Mouse (Mus musculus) liver, embryonic 16.5 days (tissue): ENCODE measurements at regions not wholly inside any gene's neighbourhood (a gene's known extent, or its start where the extent isn't known, plus 50 kb on each side); places are given as distances from the start of the nearest gene placed in this dataset.

ENCODE experiments used
- ATAC-seq: fragments of 200-750 bp; cut with Nextera tagmentation; 2 replicates; pipeline ENCODE4 v1.8.0; 2017; ENCODE audit warnings: low read depth, mild to moderate bottlenecking, moderate number of reproducible peaks, moderate library complexity
- H3K27ac ChIP-seq: fragments of 300-500 bp; sonication (generic); 2 replicates; pipeline ENCODE4 v1.5.1; 2014; ENCODE audit warnings: mild to moderate bottlenecking, low read length
- H3K27me3 ChIP-seq: fragments of 300-500 bp; sonication (generic); 2 replicates; pipeline ENCODE4 v1.6.1; 2014; ENCODE audit warnings: low read depth, low read length, mixed read lengths; ENCODE audit not compliant: control insufficient read depth, insufficient read depth
- H3K36me3 ChIP-seq: fragments of 300-500 bp; sonication (generic); 2 replicates; pipeline ENCODE4 v1.6.1; 2014; ENCODE audit warnings: mild to moderate bottlenecking; ENCODE audit not compliant: control insufficient read depth, insufficient read depth
- H3K4me1 ChIP-seq: fragments of 300-500 bp; sonication (generic); 2 replicates; pipeline ENCODE4 v1.6.1; 2014; ENCODE audit warnings: low read depth, low read length, mixed read lengths; ENCODE audit not compliant: control insufficient read depth
- H3K4me2 ChIP-seq: fragments of 300-500 bp; sonication (generic); 2 replicates; pipeline ENCODE4 v1.6.1; 2014; ENCODE audit warnings: low read depth, low read length, mixed read lengths
- H3K4me3 ChIP-seq: fragments of 300-500 bp; sonication (generic); 2 replicates; pipeline ENCODE4 v1.5.1; 2014; ENCODE audit warnings: low read depth, mild to moderate bottlenecking, low read length
- H3K9ac ChIP-seq: fragments of 300-500 bp; sonication (generic); 2 replicates; pipeline ENCODE4 v1.6.1; 2014; ENCODE audit warnings: low read depth, low read length
- H3K9me3 ChIP-seq: fragments of 300-500 bp; sonication (generic); replicated peaks from 2 replicates; pipeline ENCODE4 v1.6.1; 2016; ENCODE audit warnings: low read length; ENCODE audit not compliant: control insufficient read depth
- WGBS: fragments of 180-500 bp; shearing (Covaris S2); extraction: QIAGEN DNeasy Blood & Tissue Kit; methylation state at CpG from one replicate; pipeline ENCODE4 v1.1.7; 2014; ENCODE audit not compliant: insufficient replicate concordance; 5-methylcytosine and 5-hydroxymethylcytosine counted together

DNA sequence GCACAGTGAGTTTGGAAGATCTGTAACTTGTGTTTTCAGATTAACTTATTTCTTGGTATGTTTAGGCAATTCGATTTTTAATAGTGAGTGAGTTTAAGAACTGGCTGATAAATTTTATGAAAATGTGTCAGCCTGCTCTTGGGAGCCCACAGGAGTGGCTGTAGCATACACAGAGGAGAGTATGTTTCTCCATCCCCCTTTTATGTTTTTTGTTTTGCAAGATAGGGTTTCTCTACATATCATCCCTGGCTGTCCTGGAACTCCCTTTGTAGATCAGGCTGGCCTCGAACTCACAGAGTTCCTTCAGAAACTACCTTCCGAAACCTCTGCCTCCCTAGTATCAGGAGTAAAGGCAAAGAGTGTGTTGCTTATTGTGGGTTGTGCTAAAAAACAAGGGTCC lies 124.2 kb upstream of the Cpm start:
- Histone ChIP-seq H3K27ac (no peak overlapping the region), H3K4me3 (no peak overlapping the region), H3K36me3 (no peaks in the 10 kb centered on the region), H3K4me2 (no peak overlapping the region), H3K27me3 (no peaks in the 10 kb centered on the region), H3K4me1 (no peaks in the 10 kb centered on the region), H3K9me3 (no peaks in the 10 kb centered on the region), H3K9ac (no peak overlapping the region)
- 63% methylated on average over 3 of the region's 3 CpGs for WGBS
- no peak for ATAC-seq

DNA sequence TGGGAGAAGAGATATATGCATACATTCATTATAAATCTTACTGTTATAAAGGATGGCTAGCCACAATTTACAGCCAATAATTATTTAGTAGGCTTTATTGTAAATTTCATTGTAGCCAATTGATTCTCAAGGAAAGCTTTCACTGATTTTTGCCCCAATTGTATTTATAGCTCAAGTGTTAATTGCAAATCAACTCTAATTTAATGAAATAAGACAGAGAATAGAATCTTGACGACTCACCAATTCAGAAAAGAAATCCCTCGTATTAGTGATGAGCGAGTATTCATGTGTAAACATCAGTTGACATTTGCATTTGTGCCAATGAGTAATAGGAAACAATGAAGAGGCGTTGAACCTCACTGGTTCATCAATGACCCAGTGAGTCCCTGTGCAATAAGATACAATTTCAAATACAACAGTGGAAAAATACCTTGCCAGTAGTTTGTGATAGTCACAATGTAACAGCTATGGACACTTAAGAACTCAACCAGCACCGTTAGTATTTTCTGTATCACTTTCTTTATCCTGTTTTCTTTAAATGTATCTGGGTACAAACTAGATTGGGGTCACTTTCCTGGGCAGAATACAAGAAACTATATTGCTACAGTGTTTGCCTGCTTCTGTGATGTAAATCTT lies 124.6 kb upstream of the Cpsf6 start:
- Histone ChIP-seq H3K4me3 (no peak overlapping the region), H3K4me1 (no peaks in the 10 kb centered on the region), H3K9ac (no peak overlapping the region), H3K27me3 (no peaks in the 10 kb centered on the region), H3K4me2 (no peak overlapping the region), H3K27ac (no peak overlapping the region), H3K36me3 (no peaks in the 10 kb centered on the region), H3K9me3 (no peaks in the 10 kb centered on the region)
- 59% methylated on average over 5 of the region's 5 CpGs for WGBS
- no peak for ATAC-seq

DNA sequence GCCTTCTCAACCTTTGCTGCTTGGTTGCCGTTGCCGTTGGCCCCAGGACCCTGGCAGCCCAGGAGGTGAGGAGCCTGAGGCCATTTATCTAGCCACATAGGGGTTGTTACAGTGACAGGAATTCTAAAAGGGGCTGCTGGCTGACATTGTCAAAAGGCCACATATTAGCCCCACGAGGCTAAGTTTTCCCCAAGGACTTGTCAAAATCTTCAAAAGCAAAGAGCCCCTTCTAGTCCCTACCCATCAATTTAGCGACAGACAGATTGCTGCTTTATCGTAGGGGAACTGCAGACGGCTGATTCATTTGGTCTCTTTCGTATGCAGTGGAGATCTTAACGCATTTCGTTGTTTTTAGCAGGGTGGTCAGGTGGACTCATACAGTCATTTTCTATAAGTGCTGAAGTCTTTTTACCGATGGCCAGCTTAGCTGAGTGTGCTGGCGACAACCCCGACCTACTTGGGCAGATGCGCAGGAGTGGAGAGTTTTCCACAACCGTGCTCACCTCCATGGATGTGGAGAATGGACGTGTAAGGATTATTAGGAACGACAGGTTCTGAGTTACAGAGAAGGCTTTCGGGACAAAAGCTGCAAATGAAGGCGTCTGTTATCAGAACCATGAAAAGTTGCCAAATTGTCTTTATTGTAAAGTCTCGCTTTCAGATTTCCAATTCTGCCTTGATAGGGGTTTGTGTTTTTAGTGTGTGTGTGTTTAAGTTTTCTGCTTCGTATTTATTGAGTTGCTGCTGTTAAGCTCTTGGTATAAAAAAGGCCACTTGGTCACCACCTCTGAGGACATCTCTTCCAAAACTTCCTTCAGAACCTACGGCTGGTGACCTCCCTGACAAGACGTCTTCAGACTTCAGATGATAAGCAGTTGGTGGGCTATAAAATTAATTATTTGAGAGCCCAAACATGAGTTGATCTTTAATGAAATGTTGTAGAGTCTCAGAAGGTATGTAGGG lies 123.7 kb upstream of the Cpsf6 start:
- Histone ChIP-seq H3K4me3 (no peak overlapping the region), H3K27me3 (no peaks in the 10 kb centered on the region), H3K4me2 (no peak overlapping the region), H3K9ac (no peak overlapping the region), H3K36me3 (no peaks in the 10 kb centered on the region), H3K9me3 (no peaks in the 10 kb centered on the region), H3K4me1 (no peaks in the 10 kb centered on the region), H3K27ac (no peak overlapping the region)
- no peak for ATAC-seq
- 69% methylated on average over 22 of the region's 22 CpGs for WGBS

DNA sequence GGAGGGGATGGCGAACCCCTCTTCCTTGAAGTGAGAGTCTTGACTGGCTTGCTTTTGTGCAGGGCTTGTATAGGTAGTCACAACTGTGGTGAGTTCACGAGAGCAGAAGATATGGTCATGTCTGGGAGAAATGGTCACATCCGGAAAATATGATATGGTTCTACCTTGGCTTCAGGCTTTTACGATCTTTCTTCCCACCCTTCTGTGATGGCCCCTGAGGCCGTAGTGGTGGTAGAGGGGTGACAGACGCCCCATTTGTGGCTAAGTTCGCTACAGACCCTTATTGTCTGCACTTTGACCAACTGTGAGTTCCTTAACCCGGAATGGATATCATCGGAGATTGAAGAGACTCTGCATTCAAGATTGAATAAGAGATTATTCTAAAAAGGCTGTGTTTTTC lies 122.9 kb upstream of the Cpsf6 start:
- Histone ChIP-seq H3K4me2 (no peak overlapping the region), H3K27me3 (no peaks in the 10 kb centered on the region), H3K9ac (no peak overlapping the region), H3K36me3 (no peaks in the 10 kb centered on the region), H3K9me3 (no peaks in the 10 kb centered on the region), H3K27ac (no peak overlapping the region), H3K4me1 (no peaks in the 10 kb centered on the region), H3K4me3 (no peak overlapping the region)
- no peak for ATAC-seq
- 68% methylated on average over 9 of the region's 9 CpGs for WGBS

DNA sequence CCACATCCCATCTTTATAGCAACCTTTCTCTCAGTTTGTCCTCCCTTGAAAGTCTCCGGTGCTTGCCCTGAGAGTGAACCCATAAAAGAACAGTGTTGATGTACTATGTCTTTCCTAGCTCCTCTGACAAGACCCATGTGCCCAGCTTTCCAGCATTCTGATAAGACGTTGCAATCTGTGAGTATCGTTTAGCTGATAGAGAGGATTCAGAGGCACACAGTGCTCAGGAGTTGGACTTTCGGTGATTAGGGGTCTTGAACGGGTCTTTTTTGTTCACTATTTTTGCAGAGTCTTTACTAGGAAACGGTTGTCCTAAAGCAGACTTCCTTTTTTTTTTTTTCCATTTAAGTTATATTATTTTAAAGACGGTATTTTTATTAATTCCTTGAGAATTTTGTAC lies 122.3 kb upstream of the Cpsf6 start:
- ATAC-seq = no peak
- H3K27ac ChIP-seq = no peak overlapping the region

DNA sequence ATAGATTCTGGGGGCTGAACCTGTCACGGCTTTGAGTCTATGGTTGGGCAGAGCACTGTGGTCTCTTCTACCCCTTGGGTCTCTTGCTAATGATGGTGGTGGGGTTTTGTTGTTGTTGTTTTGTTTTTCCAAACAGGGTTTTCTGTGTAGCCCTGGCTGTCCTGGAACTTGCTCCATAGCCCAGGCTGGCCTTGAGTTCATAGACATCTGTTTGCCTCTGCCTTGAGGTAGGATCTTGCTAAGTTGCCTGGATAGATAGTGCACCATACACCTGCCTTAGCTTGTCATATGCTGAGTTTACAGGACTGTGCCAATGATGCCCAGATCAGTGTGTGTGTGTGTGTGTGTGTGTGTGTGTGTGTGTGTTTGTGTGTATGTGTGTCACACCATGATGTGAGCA lies 121.6 kb upstream of the Cpsf6 start:
- ATAC-seq = no peak
- Histone ChIP-seq H3K9me3 (no peaks in the 10 kb centered on the region), H3K36me3 (no peaks in the 10 kb centered on the region)

More for the DNA sequence above, 122.3 kb upstream of the Cpsf6 start:
- H3K4me2 ChIP-seq = no peak overlapping the region
- H3K9ac ChIP-seq = no peak overlapping the region
- H3K9me3 ChIP-seq = no peaks in the 10 kb centered on the region
- H3K36me3 ChIP-seq = no peaks in the 10 kb centered on the region
- H3K4me3 ChIP-seq = no peak overlapping the region
- no peaks in the 10 kb centered on the region for H3K4me1 ChIP-seq
- 67% methylated on average over 7 of the region's 7 CpGs for WGBS
- no peaks in the 10 kb centered on the region for H3K27me3 ChIP-seq

DNA sequence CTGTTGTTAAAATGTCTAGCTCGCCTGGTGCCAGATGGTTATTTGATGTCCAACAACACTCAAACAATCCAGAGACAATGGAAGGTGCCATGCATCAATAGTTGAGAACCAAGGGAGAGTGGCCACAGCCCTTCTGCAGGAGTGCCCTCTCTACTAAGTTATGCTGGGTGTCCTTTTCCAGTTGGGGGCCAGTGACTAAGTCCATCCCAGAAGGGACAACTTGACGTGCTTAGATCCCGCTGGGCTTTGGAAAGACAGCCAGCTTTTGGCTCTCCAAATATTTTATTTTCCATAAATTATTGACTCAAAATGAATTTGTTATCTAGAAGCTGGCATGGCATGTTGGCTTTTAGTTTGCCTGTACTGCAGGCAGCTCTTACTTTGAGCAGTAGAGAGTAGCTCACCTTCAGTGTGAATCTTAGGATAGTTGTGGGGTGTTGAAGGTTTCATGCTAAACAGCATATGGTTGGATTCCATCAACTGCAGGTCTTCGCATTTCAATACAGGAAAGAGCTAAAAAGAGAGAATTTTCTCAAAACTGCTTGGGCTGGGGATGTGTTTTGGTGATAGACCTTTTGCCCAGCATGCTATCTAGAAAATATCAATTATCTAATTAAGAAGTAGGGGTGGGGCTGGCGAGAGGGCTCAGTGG lies 120.8 kb upstream of the Cpsf6 start:
- H3K27me3 ChIP-seq = no peaks in the 10 kb centered on the region
- no peak overlapping the region for H3K4me3 ChIP-seq
- no peaks in the 10 kb centered on the region for H3K4me1 ChIP-seq
- ATAC-seq = no peak
- no peak overlapping the region for H3K27ac ChIP-seq
- H3K4me2 ChIP-seq = no peak overlapping the region
- 74% methylated on average over 5 of the region's 5 CpGs for WGBS
- H3K9ac ChIP-seq = no peak overlapping the region
- H3K9me3 ChIP-seq = no peaks in the 10 kb centered on the region
- no peaks in the 10 kb centered on the region for H3K36me3 ChIP-seq

More for the DNA sequence above, 121.6 kb upstream of the Cpsf6 start:
- Histone ChIP-seq H3K4me3 (no peak overlapping the region), H3K4me1 (no peaks in the 10 kb centered on the region), H3K9ac (no peak overlapping the region), H3K4me2 (no peak overlapping the region), H3K27ac (no peak overlapping the region), H3K27me3 (no peaks in the 10 kb centered on the region)
- WGBS = 64% methylated on average over 1 of the region's 1 CpGs

DNA sequence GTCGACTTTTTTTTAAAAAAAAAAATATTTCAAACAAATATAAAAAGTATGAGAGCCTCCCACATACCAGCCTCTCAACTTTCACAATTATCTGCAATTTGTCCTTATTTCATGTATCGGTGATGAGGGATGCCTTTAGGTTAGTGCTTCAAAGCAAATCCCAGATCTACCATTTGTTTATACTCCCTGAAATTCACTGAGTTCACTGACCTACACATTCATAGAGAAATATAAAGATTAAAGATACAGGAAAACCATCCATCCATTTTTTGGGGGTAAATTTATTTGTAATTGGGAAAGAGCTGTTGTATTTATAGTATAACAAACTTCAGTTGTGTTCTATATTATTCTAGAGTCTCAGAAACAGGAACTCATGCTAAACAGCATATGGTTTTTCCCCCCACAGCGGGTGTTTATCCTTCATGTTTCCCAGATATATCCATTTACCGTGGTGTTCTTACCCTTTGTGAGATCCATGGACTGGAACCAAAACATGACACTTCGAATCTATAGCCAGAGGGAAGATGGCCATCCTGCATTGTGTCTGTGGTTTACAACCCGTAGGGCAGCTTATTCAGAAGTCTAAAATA lies 120.1 kb upstream of the Cpsf6 start:
- no peaks in the 10 kb centered on the region for H3K4me1 ChIP-seq
- no peak for ATAC-seq
- 60% methylated on average over 6 of the region's 6 CpGs for WGBS

More for the DNA sequence above, 120.1 kb upstream of the Cpsf6 start:
- H3K4me3 ChIP-seq = no peak overlapping the region
- H3K9ac ChIP-seq = no peak overlapping the region
- H3K27me3 ChIP-seq = no peaks in the 10 kb centered on the region
- H3K36me3 ChIP-seq = no peaks in the 10 kb centered on the region
- H3K9me3 ChIP-seq = no peaks in the 10 kb centered on the region
- no peak overlapping the region for H3K4me2 ChIP-seq
- no peak overlapping the region for H3K27ac ChIP-seq
